Mouse (Mus musculus) urinary bladder, adult 2 months (tissue): ENCODE data around the gene Gm3248. TPM values are rescaled to one million over a fixed set of nuclear protein-coding genes. Genes with fewer than 3 reads are reported as not detected.
"Not testable (repeated sequence)": the region's sequence is repeated elsewhere in the genome, so short reads cannot be mapped to it uniquely, and the experiment has no call there.

Experiments used
- DNase-seq: peaks from one replicate; pipeline ENCODE4 v3.0.0; 2022; ENCODE audit warnings: low spot score
- polyA plus RNA-seq: library from polyadenylated mRNA; depleted of rRNA; stranded (reverse); fragments of >200 nt; gene quantifications from 2 replicates; pipeline ENCODE4 v1.2.3, GENCODE M21; 2012; rRNA removed

The Gm3248 gene
- polyA plus RNA-seq = 3.4 and 4.9 TPM in 2 replicates

GRCm38 (mm10) chr14:5961635-5962034 is at the start of gene Gm3248:
TSS of gene Gm3248 (minus strand) at chr14:5961745.
- peak; percentile 21 for DNase-seq

GRCm38 (mm10) chr14:5987136-5987535 is 25.6 kb upstream of the Gm3248 start:
- not testable (repeated sequence) for DNase-seq

GRCm38 (mm10) chr14:5979037-5979436 is 17.5 kb upstream of the Gm3248 start, which contains the start of gene Gm3453:
TSS of gene Gm3453 (minus strand) at chr14:5979137.
- DNase-seq = not testable (repeated sequence)

GRCm38 (mm10) chr14:5962441-5962840 is 896 bp upstream of the Gm3248 start:
- not testable (repeated sequence) for DNase-seq

- peak; percentile 23 for DNase-seq
Observed at GRCm38 (mm10) chr14:5961102-5961501, 443 bp downstream of the Gm3248 start.

- not testable (repeated sequence) for DNase-seq
Observed at GRCm38 (mm10) chr14:5960479-5960878, 1.1 kb downstream of the Gm3248 start.

- not testable (repeated sequence) for DNase-seq
Observed at GRCm38 (mm10) chr14:5923276-5923675, 38.3 kb downstream of the Gm3248 start.

GRCm38 (mm10) chr14:5918330-5918942 is 43.1 kb downstream of the Gm3248 start:
- not testable (repeated sequence) for DNase-seq

- not testable (repeated sequence) for DNase-seq
Observed at GRCm38 (mm10) chr14:5913701-5914100, 47.8 kb downstream of the Gm3248 start.

Other genes starting within 250 kb of the Gm3248 start
- 1.1 and 1.9 TPM in 2 replicates for gene Gm3373, start 220.2 kb downstream of the Gm3248 start, polyA plus RNA-seq
- gene Gm3383, start 153.8 kb downstream of the Gm3248 start, polyA plus RNA-seq = 3.3 and 4.5 TPM in 2 replicates
- gene Gm3424, start 131.4 kb downstream of the Gm3248 start, polyA plus RNA-seq = not detected in 2 replicates
- gene Gm8237, start 81.4 kb downstream of the Gm3248 start, polyA plus RNA-seq = 0.32 and 0.37 TPM in 2 replicates
- not detected in 2 replicates for gene Gm3453, start 17.4 kb upstream of the Gm3248 start, polyA plus RNA-seq
- not detected in 2 replicates for gene Gm6337, start 96.5 kb upstream of the Gm3248 start, polyA plus RNA-seq
- gene Gm8206, start 132.2 kb upstream of the Gm3248 start, polyA plus RNA-seq = 5.1 and 7.5 TPM in 2 replicates
- gene Gm3468, start 146.9 kb upstream of the Gm3248 start, polyA plus RNA-seq = 5.9 and 9.3 TPM in 2 replicates
- not detected in 2 replicates for gene Gm3476, start 164.1 kb upstream of the Gm3248 start, polyA plus RNA-seq